Mouse (Mus musculus): ENCODE results near the gene Gmfg. TPM values are rescaled to one million over a fixed set of nuclear protein-coding genes. Genes with fewer than 3 reads are reported as not detected.

Gene Gmfg
- polyA plus RNA-seq, 1 experiment from 2014 or later: 8.7 TPM

- Histone ChIP-seq H3K9ac (ENCODE audit: low read depth, low read length) (no peak overlapping the region), H3K27ac (ENCODE audit: low read depth, low read length) (no peak overlapping the region), H3K27me3 (ENCODE audit: control insufficient read depth, insufficient read depth, low read length) (no peaks in the 10 kb centered on the region), H3K36me3 (ENCODE audit: control insufficient read depth, insufficient read depth, low read length) (peaks cover 22% of the 10 kb centered on the region), H3K4me1 (replicated peaks; ENCODE audit: control insufficient read depth, insufficient read depth, low read length) (no peaks in the 10 kb centered on the region), H3K9me3 (ENCODE audit: control insufficient read depth, low read length) (no peaks in the 10 kb centered on the region), H3K4me2 (replicated peaks; ENCODE audit: low read depth, low read length) (no peak overlapping the region), H3K4me3 (ENCODE audit: low read depth, low read length) (no peak overlapping the region)
- ATAC-seq (ENCODE audit: low FRiP score): no peak
- DNase-seq (ENCODE audit: low spot score): no peak
- 79% methylated on average over 3 of the region's 3 CpGs for WGBS
Observed at GRCm38 (mm10) chr7:28401942-28402341, 35.3 kb upstream of the Gmfg start.

GRCm38 (mm10) chr7:28410841-28411475, 26.3 kb upstream of the Gmfg start:
- no peak for ATAC-seq (ENCODE audit: low FRiP score)
- 95% methylated on average over 3 of the region's 3 CpGs for WGBS

DNA sequence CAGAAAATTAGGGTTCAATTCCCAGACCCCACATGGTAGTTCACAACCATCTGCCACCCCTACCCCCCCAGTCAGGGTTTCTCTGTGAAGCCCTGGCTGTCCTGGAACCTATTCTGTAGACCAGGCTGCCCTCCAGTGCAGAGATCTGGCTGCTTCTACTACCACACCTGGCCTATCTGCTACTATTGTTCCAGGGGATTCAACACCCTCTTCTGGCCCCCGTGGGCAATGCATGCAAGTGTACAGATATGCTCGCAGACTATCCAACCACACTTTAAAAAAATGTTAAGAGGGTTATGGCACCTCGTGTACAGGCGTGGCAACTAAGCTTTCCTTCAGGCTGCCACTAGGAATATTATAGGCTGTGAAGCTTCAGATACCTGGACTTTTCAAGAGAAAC, 24.4 kb upstream of the Gmfg start:
- no peak for DNase-seq (ENCODE audit: low spot score)
- no peak overlapping the region for H3K4me2 ChIP-seq (replicated peaks; ENCODE audit: low read depth, low read length)
- no peak overlapping the region for H3K27ac ChIP-seq (ENCODE audit: low read depth, low read length)
- no peaks in the 10 kb centered on the region for H3K4me1 ChIP-seq (replicated peaks; ENCODE audit: control insufficient read depth, insufficient read depth, low read length)
- ATAC-seq (ENCODE audit: low FRiP score): no peak
- H3K36me3 ChIP-seq (ENCODE audit: control insufficient read depth, insufficient read depth, low read length): peaks cover 18% of the 10 kb centered on the region
- no peak overlapping the region for H3K4me3 ChIP-seq (ENCODE audit: low read depth, low read length)
- no peaks in the 10 kb centered on the region for H3K9me3 ChIP-seq (ENCODE audit: control insufficient read depth, low read length)
- WGBS: 87% methylated on average over 4 of the region's 4 CpGs
- no peak overlapping the region for H3K9ac ChIP-seq (ENCODE audit: low read depth, low read length)
- H3K27me3 ChIP-seq (ENCODE audit: control insufficient read depth, insufficient read depth, low read length): no peaks in the 10 kb centered on the region

More at GRCm38 (mm10) chr7:28410841-28411475, 26.3 kb upstream of the Gmfg start:
- H3K4me2 ChIP-seq (replicated peaks; ENCODE audit: low read depth, low read length): no peak overlapping the region
- no peaks in the 10 kb centered on the region for H3K4me1 ChIP-seq (replicated peaks; ENCODE audit: control insufficient read depth, insufficient read depth, low read length)
- H3K9me3 ChIP-seq (ENCODE audit: control insufficient read depth, low read length): no peaks in the 10 kb centered on the region
- no peak overlapping the region for H3K4me3 ChIP-seq (ENCODE audit: low read depth, low read length)
- no peaks in the 10 kb centered on the region for H3K27me3 ChIP-seq (ENCODE audit: control insufficient read depth, insufficient read depth, low read length)
- no peak for DNase-seq (ENCODE audit: low spot score)
- H3K9ac ChIP-seq (ENCODE audit: low read depth, low read length): no peak overlapping the region
- H3K27ac ChIP-seq (ENCODE audit: low read depth, low read length): no peak overlapping the region
- H3K36me3 ChIP-seq (ENCODE audit: control insufficient read depth, insufficient read depth, low read length): peaks cover 25% of the 10 kb centered on the region

DNA sequence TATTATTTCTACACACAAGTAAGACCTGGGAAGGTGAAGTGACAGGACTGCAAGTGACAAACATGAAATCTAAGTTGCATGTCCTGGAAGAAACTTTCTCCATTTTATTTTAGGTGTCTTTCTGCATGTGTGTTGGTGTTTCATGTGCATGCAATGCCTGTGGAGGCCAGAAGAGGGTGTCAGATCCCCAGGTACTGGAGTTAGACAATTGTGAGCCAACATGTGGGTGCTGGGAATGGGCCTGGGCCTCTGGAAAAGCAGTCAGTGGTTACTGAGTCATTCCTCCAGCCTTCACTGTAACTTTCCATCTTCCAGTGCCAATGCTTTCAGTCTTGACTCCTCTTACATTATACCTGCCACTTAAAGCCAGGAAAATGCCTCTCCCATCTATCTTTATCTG, 19.9 kb upstream of the Gmfg start:
- Histone ChIP-seq H3K4me3 (ENCODE audit: low read depth, low read length) (no peak overlapping the region), H3K27ac (ENCODE audit: low read depth, low read length) (no peak overlapping the region), H3K9ac (ENCODE audit: low read depth, low read length) (no peak overlapping the region), H3K4me2 (replicated peaks; ENCODE audit: low read depth, low read length) (no peak overlapping the region), H3K27me3 (ENCODE audit: control insufficient read depth, insufficient read depth, low read length) (no peaks in the 10 kb centered on the region), H3K36me3 (ENCODE audit: control insufficient read depth, insufficient read depth, low read length) (peaks cover 21% of the 10 kb centered on the region), H3K4me1 (replicated peaks; ENCODE audit: control insufficient read depth, insufficient read depth, low read length) (no peaks in the 10 kb centered on the region), H3K9me3 (ENCODE audit: control insufficient read depth, low read length) (no peaks in the 10 kb centered on the region)
- DNase-seq (ENCODE audit: low spot score) (no peak), ATAC-seq (ENCODE audit: low FRiP score) (no peak)

DNA sequence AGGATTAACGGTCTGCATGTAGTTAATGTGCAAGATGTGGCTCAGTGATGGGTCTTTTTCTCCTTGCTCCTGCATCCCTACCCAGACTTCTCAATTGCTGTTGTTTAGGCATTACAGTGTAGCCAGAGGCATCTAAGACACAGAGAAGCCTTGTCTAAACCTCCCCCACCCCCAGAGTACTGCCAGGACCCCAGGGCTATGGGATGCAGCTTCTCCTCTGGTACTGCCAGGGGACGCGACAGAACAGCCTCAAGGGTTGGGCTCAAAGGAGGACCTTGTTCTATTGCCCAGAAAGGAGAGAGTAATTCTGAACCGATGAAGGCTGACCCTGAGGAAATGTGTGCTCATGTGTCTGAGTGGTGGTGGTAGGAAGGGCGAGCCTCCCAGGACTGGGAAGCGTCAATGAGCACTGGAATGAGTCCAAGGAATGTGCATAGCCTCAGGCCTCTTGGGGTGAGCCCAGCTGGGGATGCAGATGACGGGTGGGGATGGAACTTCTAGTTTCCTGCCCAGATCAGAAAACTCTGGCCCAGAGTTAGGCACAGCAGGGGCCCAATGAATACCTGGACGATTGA, 19.1 kb upstream of the Gmfg start:
- peaks cover 14% of the 10 kb centered on the region for H3K36me3 ChIP-seq (ENCODE audit: control insufficient read depth, insufficient read depth, low read length)
- no peak for DNase-seq (ENCODE audit: low spot score)

GRCm38 (mm10) chr7:28419416-28419815, 17.8 kb upstream of the Gmfg start:
- Histone ChIP-seq H3K4me3 (ENCODE audit: low read depth, low read length) (no peak overlapping the region), H3K27me3 (ENCODE audit: control insufficient read depth, insufficient read depth, low read length) (no peaks in the 10 kb centered on the region), H3K4me1 (replicated peaks; ENCODE audit: control insufficient read depth, insufficient read depth, low read length) (no peaks in the 10 kb centered on the region), H3K4me2 (replicated peaks; ENCODE audit: low read depth, low read length) (no peak overlapping the region), H3K9ac (ENCODE audit: low read depth, low read length) (no peak overlapping the region), H3K9me3 (ENCODE audit: control insufficient read depth, low read length) (no peaks in the 10 kb centered on the region), H3K27ac (ENCODE audit: low read depth, low read length) (no peak overlapping the region), H3K36me3 (ENCODE audit: control insufficient read depth, insufficient read depth, low read length) (peaks cover 10% of the 10 kb centered on the region)
- ATAC-seq (ENCODE audit: low FRiP score) (no peak), DNase-seq (ENCODE audit: low spot score) (no peak)
- WGBS: 95% methylated on average over 2 of the region's 2 CpGs

More for the DNA sequence above, 19.1 kb upstream of the Gmfg start:
- Histone ChIP-seq H3K4me2 (replicated peaks; ENCODE audit: low read depth, low read length) (no peak overlapping the region), H3K4me1 (replicated peaks; ENCODE audit: control insufficient read depth, insufficient read depth, low read length) (no peaks in the 10 kb centered on the region), H3K4me3 (ENCODE audit: low read depth, low read length) (no peak overlapping the region), H3K9ac (ENCODE audit: low read depth, low read length) (no peak overlapping the region), H3K9me3 (ENCODE audit: control insufficient read depth, low read length) (no peaks in the 10 kb centered on the region), H3K27me3 (ENCODE audit: control insufficient read depth, insufficient read depth, low read length) (no peaks in the 10 kb centered on the region), H3K27ac (ENCODE audit: low read depth, low read length) (no peak overlapping the region)
- ATAC-seq (ENCODE audit: low FRiP score): no peak
- WGBS: 95% methylated on average over 8 of the region's 8 CpGs

DNA sequence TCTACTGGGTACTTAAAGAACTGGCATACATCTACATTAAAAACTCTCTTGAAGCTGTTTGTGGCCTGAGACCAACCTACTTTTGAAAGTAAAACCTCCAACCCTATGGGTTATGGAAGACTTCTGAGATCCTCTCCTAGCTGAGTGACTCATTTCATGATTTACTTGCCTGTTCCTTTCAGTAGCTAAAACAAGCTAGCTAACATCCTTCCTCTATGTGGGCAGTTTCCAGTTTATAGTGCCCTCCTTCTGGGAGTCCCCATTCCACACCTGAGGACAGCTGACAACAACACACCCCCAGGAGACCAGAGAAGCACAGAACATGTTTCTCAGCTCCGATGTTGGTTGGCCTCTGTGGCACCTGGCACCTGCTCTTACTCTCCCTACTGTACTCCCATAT, 14.2 kb upstream of the Gmfg start:
- H3K9ac ChIP-seq (ENCODE audit: low read depth, low read length): no peak overlapping the region
- no peak for ATAC-seq (ENCODE audit: low FRiP score)
- no peaks in the 10 kb centered on the region for H3K27me3 ChIP-seq (ENCODE audit: control insufficient read depth, insufficient read depth, low read length)
- peaks cover 3% of the 10 kb centered on the region for H3K36me3 ChIP-seq (ENCODE audit: control insufficient read depth, insufficient read depth, low read length)
- H3K4me2 ChIP-seq (replicated peaks; ENCODE audit: low read depth, low read length): no peak overlapping the region
- DNase-seq (ENCODE audit: low spot score): no peak
- H3K27ac ChIP-seq (ENCODE audit: low read depth, low read length): no peak overlapping the region
- no peak overlapping the region for H3K4me3 ChIP-seq (ENCODE audit: low read depth, low read length)
- H3K4me1 ChIP-seq (replicated peaks; ENCODE audit: control insufficient read depth, insufficient read depth, low read length): no peaks in the 10 kb centered on the region
- H3K9me3 ChIP-seq (ENCODE audit: control insufficient read depth, low read length): no peaks in the 10 kb centered on the region
- 95% methylated on average over 1 of the region's 1 CpGs for WGBS

GRCm38 (mm10) chr7:28427738-28428137, 9.5 kb upstream of the Gmfg start:
- no peaks in the 10 kb centered on the region for H3K4me1 ChIP-seq (replicated peaks; ENCODE audit: control insufficient read depth, insufficient read depth, low read length)

GRCm38 (mm10) chr7:28430512-28430911, 6.7 kb upstream of the Gmfg start:
- Histone ChIP-seq H3K4me2 (replicated peaks; ENCODE audit: low read depth, low read length) (no peak overlapping the region), H3K9me3 (ENCODE audit: control insufficient read depth, low read length) (no peaks in the 10 kb centered on the region), H3K27me3 (ENCODE audit: control insufficient read depth, insufficient read depth, low read length) (no peaks in the 10 kb centered on the region), H3K9ac (ENCODE audit: low read depth, low read length) (no peak overlapping the region), H3K36me3 (ENCODE audit: control insufficient read depth, insufficient read depth, low read length) (no peaks in the 10 kb centered on the region), H3K4me3 (ENCODE audit: low read depth, low read length) (no peak overlapping the region), H3K27ac (ENCODE audit: low read depth, low read length) (no peak overlapping the region), H3K4me1 (replicated peaks; ENCODE audit: control insufficient read depth, insufficient read depth, low read length) (peaks cover 3% of the 10 kb centered on the region; the same call in 1 of the 2 replicates)
- no peak for DNase-seq (ENCODE audit: low spot score)
- WGBS: 81% methylated on average over 1 of the region's 1 CpGs
- ATAC-seq (ENCODE audit: low FRiP score): no peak

More at GRCm38 (mm10) chr7:28427738-28428137, 9.5 kb upstream of the Gmfg start:
- Histone ChIP-seq H3K9me3 (ENCODE audit: control insufficient read depth, low read length) (no peaks in the 10 kb centered on the region), H3K27me3 (ENCODE audit: control insufficient read depth, insufficient read depth, low read length) (no peaks in the 10 kb centered on the region), H3K36me3 (ENCODE audit: control insufficient read depth, insufficient read depth, low read length) (no peaks in the 10 kb centered on the region), H3K9ac (ENCODE audit: low read depth, low read length) (no peak overlapping the region), H3K4me3 (ENCODE audit: low read depth, low read length) (no peak overlapping the region), H3K4me2 (replicated peaks; ENCODE audit: low read depth, low read length) (no peak overlapping the region), H3K27ac (ENCODE audit: low read depth, low read length) (no peak overlapping the region)
- no peak for ATAC-seq (ENCODE audit: low FRiP score)
- DNase-seq (ENCODE audit: low spot score): no peak

All from hindbrain, embryonic 11.5 days (tissue).